ENCODE assay signal across 10 mouse cellular contexts in genomic region chr2:114439668-114440067, GRCm38 (mm10).
A peak's percentile ranks its signal among the peaks of the same experiment; 100 is the strongest.
DNase-seq lines count a peak whose midpoint lies in the region; ATAC-seq and TF ChIP-seq lines count a peak whose summit lies in the region.
"Had no signal": no experiment of that assay in that cellular context is flagged by ENCODE, and none has a peak within 500 bp of the region (broad histone marks: within the 10 kb centered on the region; RNA-seq: fewer than 3 reads in every experiment).

No protein-coding gene starts in this region.

- no peak for DNase-seq in gastrocnemius, adult 2 months
- no peak for DNase-seq in gastrocnemius, postnatal 14 days
- peak; percentile 82 for DNase-seq in lung, embryonic 14.5 days
- no peak for DNase-seq in lung, postnatal 25 days (ENCODE audit: low spot score)
- peak; percentile 28 for DNase-seq in MN1 (ENCODE audit: low spot score)
- peak; percentile 59 for DNase-seq in embryonic facial prominence, embryonic 14.5 days (ENCODE audit: low spot score)
- DNase-seq in spleen, postnatal 4 days (ENCODE audit: low spot score in 2 of 2): no peak

- no peak overlapping the region for H3K4me3 ChIP-seq in gastrocnemius, adult 2 months
- H3K4me3 ChIP-seq in lung, embryonic 14.5 days (ENCODE audit: low read depth, low read length): no peak overlapping the region
- no peak overlapping the region for H3K4me3 ChIP-seq in embryonic facial prominence, embryonic 14.5 days (ENCODE audit: low read depth, low read length)
- H3K4me3 ChIP-seq in neural tube, embryonic 15.5 days (replicated peaks): no peak overlapping the region
- H3K4me3 ChIP-seq: limb, embryonic 12.5 days had no signal

- 40% methylated on average over 1 of the region's 1 CpGs for WGBS in lung, embryonic 14.5 days
- 56% methylated on average over 1 of the region's 1 CpGs for WGBS in embryonic facial prominence, embryonic 14.5 days
- 79% methylated on average over 1 of the region's 1 CpGs for WGBS in neural tube, embryonic 15.5 days

- H3K9me3 ChIP-seq in lung, embryonic 14.5 days (ENCODE audit: low read depth, low read length): no peaks in the 10 kb centered on the region
- H3K9me3 ChIP-seq in embryonic facial prominence, embryonic 14.5 days (ENCODE audit: control insufficient read depth, low read length): no peaks in the 10 kb centered on the region
- no peaks in the 10 kb centered on the region for H3K9me3 ChIP-seq in neural tube, embryonic 15.5 days (replicated peaks)
- H3K9me3 ChIP-seq: G1E; limb, embryonic 12.5 days had no signal

- no peaks in the 10 kb centered on the region for H3K27me3 ChIP-seq in lung, embryonic 14.5 days (ENCODE audit: insufficient read depth, low read length)
- H3K27me3 ChIP-seq in embryonic facial prominence, embryonic 14.5 days (replicated peaks; ENCODE audit: control insufficient read depth, insufficient read depth, low read length): no peaks in the 10 kb centered on the region
- H3K27me3 ChIP-seq in neural tube, embryonic 15.5 days (replicated peaks): no peaks in the 10 kb centered on the region

- peak; percentile 27; the same call in 1 of the 2 replicates for TF ChIP-seq CTCF in gastrocnemius, adult 2 months (IDR thresholded peaks at IDR 0.05)
- peak; percentile 64 for TF ChIP-seq CTCF in lung, embryonic 14.5 days (IDR thresholded peaks at IDR 0.05; ENCODE audit: low read depth)

- no peak overlapping the region for H3K27ac ChIP-seq in gastrocnemius, adult 2 months
- H3K27ac ChIP-seq in lung, embryonic 14.5 days (ENCODE audit: low read depth): no peak overlapping the region
- H3K27ac ChIP-seq in embryonic facial prominence, embryonic 14.5 days (replicated peaks; ENCODE audit: low read depth, low read length): no peak overlapping the region
- no peak overlapping the region for H3K27ac ChIP-seq in neural tube, embryonic 15.5 days (replicated peaks)
- H3K27ac ChIP-seq: limb, embryonic 12.5 days had no signal

- no peak for ATAC-seq in lung, embryonic 14.5 days (ENCODE audit: insufficient read depth)
- ATAC-seq in embryonic facial prominence, embryonic 14.5 days (ENCODE audit: low read depth): no peak
- ATAC-seq in neural tube, embryonic 15.5 days (ENCODE audit: low FRiP score): no peak

- intact Hi-C loops in gastrocnemius, adult 2 months (cut with DNase I): no loop called here
- intact Hi-C loops in gastrocnemius, postnatal 14 days (cut with DNase I; ENCODE audit: low total_unique reads): no loop called here

- H3K9ac ChIP-seq in lung, embryonic 14.5 days: no peak overlapping the region
- H3K9ac ChIP-seq in embryonic facial prominence, embryonic 14.5 days (ENCODE audit: low read depth, low read length): no peak overlapping the region
- H3K9ac ChIP-seq in neural tube, embryonic 15.5 days (replicated peaks): no peak overlapping the region
- H3K9ac ChIP-seq: limb, embryonic 12.5 days had no signal

- no peaks in the 10 kb centered on the region for H3K36me3 ChIP-seq in lung, embryonic 14.5 days (ENCODE audit: insufficient read depth)
- H3K36me3 ChIP-seq in embryonic facial prominence, embryonic 14.5 days (ENCODE audit: control insufficient read depth, insufficient read depth, low read length): no peaks in the 10 kb centered on the region
- H3K36me3 ChIP-seq in neural tube, embryonic 15.5 days: no peaks in the 10 kb centered on the region
- H3K36me3 ChIP-seq: G1E; limb, embryonic 12.5 days had no signal

- no peaks in the 10 kb centered on the region for H3K4me1 ChIP-seq in lung, embryonic 14.5 days (ENCODE audit: insufficient read depth)
- no peaks in the 10 kb centered on the region for H3K4me1 ChIP-seq in embryonic facial prominence, embryonic 14.5 days (ENCODE audit: control insufficient read depth, insufficient read depth, low read length)
- no peaks in the 10 kb centered on the region for H3K4me1 ChIP-seq in neural tube, embryonic 15.5 days
- H3K4me1 ChIP-seq: limb, embryonic 12.5 days had no signal

- H3K4me2 ChIP-seq in lung, embryonic 14.5 days: no peak overlapping the region
- no peak overlapping the region for H3K4me2 ChIP-seq in embryonic facial prominence, embryonic 14.5 days (ENCODE audit: low read depth, low read length)
- H3K4me2 ChIP-seq in neural tube, embryonic 15.5 days: no peak overlapping the region
- H3K4me2 ChIP-seq: limb, embryonic 12.5 days had no signal

Comparison
In these comparisons a context has a peak if more than half of its experiments do, and no peak if none do; other contexts are left out.
1. DNase-seq: peak in lung, embryonic 14.5 days (single experiment), MN1 (single experiment) and embryonic facial prominence, embryonic 14.5 days (single experiment); none in gastrocnemius, adult 2 months (single experiment), gastrocnemius, postnatal 14 days (single experiment), lung, postnatal 25 days (single experiment) and spleen, postnatal 4 days (0 of 2).